Mouse (Mus musculus) v-Abl transformed pro-B cells (cell line): ENCODE data around the gene Setd7.

ENCODE experiments used
- in situ Hi-C, 2 experiments: fragments of 400-800 bp; cut with MboI; formaldehyde crosslinking; loops; one replicate each; pipeline ENCODE4 v1.15.1; 2025; ENCODE audit not compliant: unreplicated experiment in 2 of 2

The Setd7 gene

DNA sequence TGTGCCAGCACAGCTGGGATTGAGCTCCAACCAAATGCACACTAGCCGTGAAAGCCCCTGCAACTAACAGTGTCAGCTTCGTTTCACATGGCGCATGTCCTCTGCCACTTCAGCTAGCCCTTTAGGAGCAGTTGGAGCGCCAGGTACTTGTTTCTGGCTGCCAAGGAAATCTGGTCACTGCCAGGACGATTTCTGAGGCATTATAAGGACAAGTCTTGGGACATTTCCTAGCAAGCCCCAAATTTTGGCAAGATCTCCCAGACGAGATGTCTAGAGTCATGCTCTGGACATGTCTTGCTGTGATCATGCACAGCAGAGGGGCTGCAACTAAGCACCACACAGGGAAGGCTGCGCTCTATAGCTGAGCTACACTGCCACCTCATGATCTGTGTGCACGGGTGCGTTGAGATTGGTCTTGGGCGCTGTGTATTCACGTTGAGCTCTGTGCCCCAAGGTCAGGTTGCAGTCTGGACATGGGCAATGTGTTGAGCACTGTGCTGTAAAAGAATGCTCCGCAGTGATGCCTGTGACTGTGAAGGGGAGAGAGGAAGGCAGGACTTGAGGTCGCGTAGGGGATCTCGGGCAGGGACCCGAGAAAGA lies 35.4 kb downstream of the Setd7 start:
- in situ Hi-C loops = no loop called here

DNA sequence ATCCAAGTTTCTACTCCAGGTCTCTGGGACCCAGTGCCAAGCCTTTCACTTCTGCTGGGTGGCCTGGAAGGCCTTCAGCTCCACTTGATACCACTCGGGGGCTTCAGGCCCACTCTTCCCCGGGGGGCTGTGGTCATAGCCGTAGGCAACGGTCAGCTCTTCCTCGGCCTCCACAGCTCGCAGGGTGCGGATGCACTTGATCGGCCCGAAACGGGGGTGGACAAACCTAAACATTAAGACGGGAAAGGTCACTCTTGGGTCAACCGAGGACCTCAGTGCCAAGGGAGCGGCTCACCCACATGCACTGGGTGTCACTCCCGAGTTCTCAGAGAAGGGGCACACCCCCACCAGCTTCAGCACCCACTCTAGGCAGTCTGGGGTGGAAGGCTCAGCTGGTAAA lies 39.4 kb downstream of the Setd7 start:
- in situ Hi-C loops = loop anchor here in 1 of 2 experiments (25.0 kb wide), 1 partner anchor 1941 kb away; the partner anchor contains the start of genes Nhlrc3 and Proser1

- in situ Hi-C loops = loop anchor here in 1 of 2 experiments (25.0 kb wide), 1 partner anchor 1944 kb away; the partner anchor contains the start of genes Nhlrc3 and Proser1
Observed at GRCm38 (mm10) chr3:51518763-51519121, 41.9 kb downstream of the Setd7 start.

DNA sequence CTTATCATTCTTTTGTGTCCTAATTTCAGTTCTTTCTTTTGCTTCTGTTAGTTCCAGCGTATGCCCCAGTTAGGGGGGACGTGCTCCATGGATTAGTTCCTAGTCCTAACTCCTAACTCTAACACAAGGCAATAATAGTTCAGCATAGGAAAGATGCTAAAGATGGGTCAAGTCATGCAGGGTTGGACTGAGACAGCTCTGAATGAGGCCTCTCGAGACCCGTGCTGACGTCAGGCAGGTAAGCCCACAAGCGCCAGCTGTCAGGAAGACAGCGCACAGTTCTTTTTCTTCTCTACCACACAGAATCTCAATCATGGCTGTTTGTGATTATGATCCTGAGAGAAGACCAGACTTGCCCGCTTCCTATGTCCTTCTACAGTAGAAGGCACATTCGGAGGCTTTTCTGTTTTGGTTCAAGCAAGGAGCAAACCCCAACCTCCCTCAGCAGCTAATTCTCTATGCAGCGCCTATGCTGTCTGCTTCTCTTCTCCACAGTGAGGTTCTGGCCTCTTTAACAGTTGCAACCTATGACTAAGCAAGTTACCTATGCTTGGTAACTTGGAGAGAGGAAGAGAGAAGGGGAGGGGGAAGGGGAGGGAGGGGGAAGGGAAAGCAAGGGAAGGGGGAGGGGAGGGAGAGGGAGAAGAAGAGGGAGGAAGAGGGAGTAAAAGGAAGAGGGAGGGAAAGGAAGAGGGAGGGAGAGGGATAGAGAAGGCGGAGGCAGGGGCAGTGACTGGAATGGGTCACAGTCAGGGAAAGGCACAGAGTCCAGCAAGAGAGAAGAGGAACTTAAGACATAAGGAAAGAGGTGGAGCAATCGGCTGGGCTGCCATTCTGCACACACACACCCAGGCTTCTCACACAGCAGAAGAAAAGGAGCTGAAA lies 42.6 kb downstream of the Setd7 start:
- in situ Hi-C loops = loop anchor here in 1 of 2 experiments (25.0 kb wide), 1 partner anchor 1944 kb away; the partner anchor contains the start of genes Nhlrc3 and Proser1

DNA sequence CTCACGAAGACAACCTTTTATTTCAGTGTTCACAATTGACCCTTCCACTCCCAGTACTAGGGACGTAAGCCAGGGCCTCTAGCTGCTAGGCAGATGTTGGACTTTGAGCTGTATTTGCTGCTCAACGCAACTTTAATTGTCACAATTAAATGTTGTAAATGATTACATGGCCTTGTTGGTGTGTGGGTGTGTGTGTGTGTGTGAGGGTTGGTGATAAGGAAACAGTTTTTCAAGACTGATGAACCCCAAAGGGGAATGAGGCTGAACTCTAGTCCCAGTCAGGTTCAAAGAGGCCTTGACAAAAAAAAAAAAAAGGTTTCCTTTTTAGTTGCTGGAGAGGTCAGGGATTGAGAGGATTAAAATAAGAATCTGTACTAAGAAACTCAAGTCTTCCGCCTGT lies 43.2 kb downstream of the Setd7 start:
- in situ Hi-C loops = loop anchor here in 1 of 2 experiments (25.0 kb wide), 1 partner anchor 1945 kb away; the partner anchor contains the start of genes Nhlrc3 and Proser1

- in situ Hi-C loops = loop anchor here (5.0 to 25.0 kb wide), 4 partner anchors 55 to 1950 kb away; partner anchors contain the start of genes Nhlrc3 (in 1 of the 2) and Proser1 (in 1 of the 2)
Observed at GRCm38 (mm10) chr3:51511983-51512382, 48.7 kb downstream of the Setd7 start.

GRCm38 (mm10) chr3:51510903-51511302 lies 49.8 kb downstream of the Setd7 start:
- in situ Hi-C loops = loop anchor here (5.0 to 25.0 kb wide), 4 partner anchors 56 to 1951 kb away; partner anchors contain the start of genes Nhlrc3 (in 1 of the 2) and Proser1 (in 1 of the 2)

GRCm38 (mm10) chr3:51505465-51505864 lies 55.2 kb downstream of the Setd7 start:
- in situ Hi-C loops = loop anchor here in 1 of 2 experiments (25.0 kb wide), 1 partner anchor 1957 kb away; the partner anchor contains the start of genes Nhlrc3 and Proser1

- in situ Hi-C loops = loop anchor here in 1 of 2 experiments (25.0 kb wide), 1 partner anchor 1958 kb away; the partner anchor contains the start of genes Nhlrc3 and Proser1
Observed at GRCm38 (mm10) chr3:51504385-51504952, 56.2 kb downstream of the Setd7 start.

DNA sequence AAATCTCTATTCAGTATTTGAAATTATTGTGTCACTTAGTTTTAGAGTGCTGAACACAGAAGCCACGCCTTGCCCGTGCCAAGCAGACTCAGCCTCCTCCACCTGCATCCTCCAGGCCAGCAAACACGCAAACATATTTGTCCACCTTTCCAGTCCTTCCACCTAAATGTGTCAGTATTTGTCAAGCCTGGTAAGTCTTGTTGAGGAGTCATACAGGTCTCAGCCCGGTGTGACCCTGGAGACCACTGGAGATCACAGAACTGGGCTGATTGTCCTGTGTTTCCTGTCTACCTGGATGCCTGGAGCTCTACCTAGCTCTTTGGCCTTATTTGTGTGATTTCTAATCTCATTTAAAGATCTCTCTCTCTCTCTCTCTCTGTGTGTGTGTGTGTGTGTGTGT lies 60.8 kb downstream of the Setd7 start:
- in situ Hi-C loops = loop anchor here (25.0 kb wide), 1 partner anchor 1962 kb away; the partner anchor contains the start of genes Nhlrc3 (in 2 of the 2) and Proser1 (in 2 of the 2)

GRCm38 (mm10) chr3:51498659-51499058 lies 62.0 kb downstream of the Setd7 start:
- in situ Hi-C loops = loop anchor here in 1 of 2 experiments (25.0 kb wide), 1 partner anchor 1964 kb away; the partner anchor contains the start of genes Nhlrc3 and Proser1

GRCm38 (mm10) chr3:51497978-51498377 lies 62.7 kb downstream of the Setd7 start:
- in situ Hi-C loops = loop anchor here in 1 of 2 experiments (25.0 kb wide), 1 partner anchor 1964 kb away; the partner anchor contains the start of genes Nhlrc3 and Proser1

- in situ Hi-C loops = loop anchor here in 1 of 2 experiments (25.0 kb wide), 1 partner anchor 1967 kb away; the partner anchor contains the start of genes Nhlrc3 and Proser1
Observed at GRCm38 (mm10) chr3:51495646-51496045, 65.0 kb downstream of the Setd7 start.

DNA sequence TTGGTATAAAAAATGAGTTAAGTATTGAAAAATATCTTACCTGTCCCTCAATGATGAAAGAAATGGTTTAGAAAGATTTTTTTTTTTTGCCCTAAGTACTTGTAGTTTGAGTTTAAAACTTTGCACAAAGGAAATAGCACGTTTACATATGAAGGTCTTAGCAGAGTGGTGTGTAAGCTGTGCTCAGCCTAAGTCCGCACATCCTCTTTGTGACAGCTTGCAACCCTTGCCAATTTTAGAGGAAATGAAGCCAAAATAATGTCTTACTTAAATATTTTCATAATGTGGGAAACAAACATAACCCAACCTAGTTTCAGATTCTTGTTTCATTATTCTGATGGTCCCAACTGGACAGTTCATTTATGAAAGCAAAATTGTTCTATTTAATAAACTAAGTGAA lies 66.2 kb downstream of the Setd7 start:
- in situ Hi-C loops = loop anchor here in 1 of 2 experiments (25.0 kb wide), 1 partner anchor 1968 kb away; the partner anchor contains the start of genes Nhlrc3 and Proser1

GRCm38 (mm10) chr3:51493272-51493838 lies 67.3 kb downstream of the Setd7 start:
- in situ Hi-C loops = loop anchor here in 1 of 2 experiments (25.0 kb wide), 1 partner anchor 1969 kb away; the partner anchor contains the start of genes Nhlrc3 and Proser1

GRCm38 (mm10) chr3:51490088-51490753 lies 70.5 kb downstream of the Setd7 start:
- in situ Hi-C loops = loop anchor here in 1 of 2 experiments (25.0 kb wide), 1 partner anchor 1972 kb away; the partner anchor contains the start of genes Nhlrc3 and Proser1

DNA sequence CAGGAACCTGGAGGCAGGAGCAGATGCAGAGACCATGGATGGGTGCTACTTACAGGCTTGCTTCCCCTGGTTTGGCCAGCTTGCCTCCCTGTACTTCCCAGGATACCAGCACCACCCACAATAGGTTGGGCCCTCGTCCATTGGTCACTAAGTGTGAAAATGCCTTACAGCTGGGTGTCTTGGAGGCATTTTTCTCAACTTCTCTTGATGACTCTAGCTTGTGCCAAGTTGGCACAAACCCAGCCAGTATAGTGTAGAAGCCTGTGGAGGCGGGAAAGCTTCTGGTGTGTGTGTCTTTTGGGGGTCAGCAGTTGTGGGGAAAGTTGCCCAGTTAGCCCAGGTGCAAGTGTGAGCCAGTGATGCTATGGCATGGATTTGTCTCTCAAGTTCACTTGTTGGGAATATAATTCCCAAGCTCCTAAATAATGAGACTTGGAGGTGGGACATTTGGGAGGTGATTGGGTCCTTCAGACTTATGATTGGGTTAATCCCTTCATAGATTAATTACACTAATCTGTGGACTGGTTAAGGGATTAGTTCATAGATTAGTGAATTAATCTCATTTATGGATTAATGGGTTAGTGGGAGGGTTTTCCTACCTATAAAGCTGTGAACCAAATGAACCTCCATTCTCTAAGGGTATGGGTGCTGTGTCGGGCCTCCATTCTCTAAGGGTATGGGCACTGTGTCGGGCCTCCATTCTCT lies 74.0 kb downstream of the Setd7 start:
- in situ Hi-C loops = loop anchor here (10.0 to 25.0 kb wide), 4 partner anchors 58 to 1976 kb away; partner anchors contain the start of genes Nhlrc3 (in 1 of the 2) and Proser1 (in 1 of the 2)

- in situ Hi-C loops = loop anchor here (10.0 to 25.0 kb wide), 4 partner anchors 59 to 1977 kb away; partner anchors contain the start of genes Nhlrc3 (in 1 of the 2) and Proser1 (in 1 of the 2)
Observed at GRCm38 (mm10) chr3:51485347-51485746, 75.3 kb downstream of the Setd7 start.
